Comparison of ENCODE assay signal across 22 mouse cellular contexts in genomic region chr15:27826048-27826637, GRCm38 (mm10).
DNase-seq lines count a peak whose midpoint lies in the region; TF ChIP-seq lines count a peak whose summit lies in the region.
"Had no signal": no experiment of that assay in that cellular context is flagged by ENCODE, and none has a peak within 500 bp of the region (broad histone marks: within the 10 kb centered on the region; RNA-seq: fewer than 3 reads in every experiment).

No protein-coding gene starts in this region.

- no peak; the same call in 1 of the 2 replicates for TF ChIP-seq RAD21 in CH12.LX (IDR thresholded peaks at IDR 0.05; ENCODE audit: low read depth, low read length)

- H3K9me3 ChIP-seq in CH12.LX (replicated peaks; ENCODE audit: low read length) = no peaks in the 10 kb centered on the region
- H3K9me3 ChIP-seq: embryonic facial prominence, embryonic 15.5 days; forebrain, embryonic 15.5 days; hindbrain, embryonic 12.5 days; megakaryocyte, embryonic 14.5 days; neural tube, embryonic 12.5 days had no signal

- H3K9ac ChIP-seq in CH12.LX (ENCODE audit: insufficient read depth, low read depth) = no peak overlapping the region
- H3K9ac ChIP-seq: embryonic facial prominence, embryonic 15.5 days; forebrain, embryonic 15.5 days; hindbrain, embryonic 12.5 days; neural tube, embryonic 12.5 days had no signal

- no peak for TF ChIP-seq CTCF in spleen, adult 2 months (IDR thresholded peaks at IDR 0.05; ENCODE audit: extremely low read depth, insufficient read depth, insufficient read length, insufficient replicate concordance)
- peak in 1 of 2 experiments; percentile 39; a peak in 1 of 4 replicates for TF ChIP-seq CTCF in CH12.LX (conservative IDR thresholded peaks at IDR 0.05 in 1 of 2, IDR thresholded peaks at IDR 0.05 in 1 of 2; ENCODE audit: low read depth in 2 of 2, low read length in 2 of 2)

- in situ Hi-C loops in CH12.LX (cut with MboI; ENCODE audit: low pct_ligation_motif_present, low pct_unique_long_range_greater_than_20kb, low sequenced_read_pairs) = loop anchor here (5.0 kb wide), 1 partner anchor 69 kb away; no protein-coding TSS in a partner anchor

- DNase-seq in spleen, adult 2 months (ENCODE audit: low read depth in 1 of 2, low spot score in 2 of 2) = peak in 1 of 2 experiments; percentile 59
- no peak for DNase-seq in spleen, adult 18-20 months
- DNase-seq in CH12.LX (ENCODE audit: extremely low read depth) = peak; percentile 86
- DNase-seq in naive thymus-derived CD4-positive, alpha-beta T cell, adult 2 months (ENCODE audit: low read depth) = peak; percentile 60
- DNase-seq in thymus, postnatal 36 days = peak; percentile 26 to 42
- DNase-seq in right cerebral cortex, postnatal 4 days = no peak
- no peak for DNase-seq in adrenal gland, adult 18-20 months (ENCODE audit: low spot score in 2 of 2)
- no peak for DNase-seq in left cerebral cortex, adult 18-20 months (ENCODE audit: low spot score in 2 of 2)
- DNase-seq: adrenal gland, postnatal 25 days; cerebellum, adult 9-10 months; gastrocnemius, postnatal 14 days; heart, adult 18-20 months; kidney, adult 18-20 months; kidney, postnatal 10 days; lung, adult 2 months; midbrain, embryonic 14.5 days; retina, postnatal 1 day had no signal

- TF ChIP-seq POLR2A in spleen, adult 2 months (IDR thresholded peaks at IDR 0.05; ENCODE audit: low read depth, low read length) = no peak
- TF ChIP-seq POLR2A in CH12.LX (IDR thresholded peaks at IDR 0.05; ENCODE audit: low read depth, low read length) = no peak

- peaks cover 2% of the 10 kb centered on the region; the same call in 1 of the 2 replicates for H3K36me3 ChIP-seq in spleen, adult 2 months (ENCODE audit: control insufficient read depth, insufficient read depth, low read length)
- peaks cover 0 to 3% of the 10 kb centered on the region in 2 experiments for H3K36me3 ChIP-seq in CH12.LX (replicated peaks in 1 of 2; ENCODE audit: control insufficient read depth in 1 of 2, insufficient read depth in 1 of 2, low read length in 1 of 2)

- peak overlapping the region; percentile 58 for H3K27ac ChIP-seq in spleen, adult 2 months (ENCODE audit: insufficient read depth, low read length)
- no peak overlapping the region for H3K27ac ChIP-seq in CH12.LX (ENCODE audit: insufficient read depth, low read depth)
- H3K27ac ChIP-seq: embryonic facial prominence, embryonic 15.5 days; forebrain, embryonic 15.5 days; hindbrain, embryonic 12.5 days; neural tube, embryonic 12.5 days had no signal

- dilution Hi-C loops in CH12.LX (cut with MboI; ENCODE audit: extremely low pct_ligation_motif_present, extremely low pct_unique_long_range_greater_than_20kb, low sequenced_read_pairs) = no loop called here

- H3K4me3 ChIP-seq in spleen, adult 2 months (ENCODE audit: extremely low read depth, insufficient read depth, insufficient read length) = no peak overlapping the region
- H3K4me3 ChIP-seq in CH12.LX (replicated peaks in 1 of 3; ENCODE audit: low read depth in 2 of 3, low read length in 2 of 3, poor library complexity in 1 of 3) = no peak overlapping the region
- H3K4me3 ChIP-seq: embryonic facial prominence, embryonic 15.5 days; forebrain, embryonic 15.5 days; hindbrain, embryonic 12.5 days; neural tube, embryonic 12.5 days had no signal

- TF ChIP-seq EP300 in CH12.LX (IDR thresholded peaks at IDR 0.05; ENCODE audit: low read length) = peak; percentile 65

- no peak overlapping the region for H3K4me2 ChIP-seq in CH12.LX (ENCODE audit: insufficient read depth, low read depth, poor library complexity, severe bottlenecking)
- H3K4me2 ChIP-seq: embryonic facial prominence, embryonic 15.5 days; forebrain, embryonic 15.5 days; hindbrain, embryonic 12.5 days; neural tube, embryonic 12.5 days had no signal

- no peaks in the 10 kb centered on the region for H3K79me2 ChIP-seq in CH12.LX (replicated peaks; ENCODE audit: control insufficient read depth, extremely low read depth, insufficient read depth, poor library complexity, severe bottlenecking)

- peaks cover 29% of the 10 kb centered on the region for H3K4me1 ChIP-seq in spleen, adult 2 months (ENCODE audit: control insufficient read depth, insufficient read depth, insufficient read length)
- H3K4me1 ChIP-seq in CH12.LX (ENCODE audit: control insufficient read depth in 1 of 2, insufficient read depth in 2 of 2) = peaks cover 18 to 45% of the 10 kb centered on the region in 2 experiments
- H3K4me1 ChIP-seq: embryonic facial prominence, embryonic 15.5 days; forebrain, embryonic 15.5 days; hindbrain, embryonic 12.5 days; neural tube, embryonic 12.5 days had no signal

- WGBS in spleen, adult 2 months = 43% methylated on average over 4 of the region's 4 CpGs

- H3K27me3 ChIP-seq in spleen, adult 2 months (ENCODE audit: control insufficient read depth, insufficient read depth, low read length) = no peaks in the 10 kb centered on the region
- peaks cover 1% of the 10 kb centered on the region for H3K27me3 ChIP-seq in CH12.LX (replicated peaks)
- H3K27me3 ChIP-seq: embryonic facial prominence, embryonic 15.5 days; forebrain, embryonic 15.5 days; hindbrain, embryonic 12.5 days; neural tube, embryonic 12.5 days had no signal

TF ChIP-seq in CH12.LX, 34 proteins besides CTCF, POLR2A, EP300 and RAD21:
- peak; percentile 64 for TF ChIP-seq BHLHE40 (IDR thresholded peaks at IDR 0.05; ENCODE audit: low read depth, low read length)
- no peak for TF ChIP-seq UBTF (IDR thresholded peaks at IDR 0.05; ENCODE audit: low read depth, low read length)
- TF ChIP-seq HCFC1 (IDR thresholded peaks at IDR 0.05; ENCODE audit: low read depth, low read length) = no peak
- TF ChIP-seq USF2 (conservative IDR thresholded peaks at IDR 0.05; ENCODE audit: low read depth, low read length) = no peak
- peak; percentile 52; the same call in 1 of the 2 replicates for TF ChIP-seq RCOR1 (conservative IDR thresholded peaks at IDR 0.05; ENCODE audit: low read depth, low read length)
- TF ChIP-seq JUND (conservative IDR thresholded peaks at IDR 0.05; ENCODE audit: low read depth, low read length) = peak; percentile 43; the same call in 1 of the 2 replicates
- TF ChIP-seq MAZ (IDR thresholded peaks at IDR 0.05; ENCODE audit: low read depth, low read length) = peak; percentile 68; the same call in 1 of the 2 replicates
- TF ChIP-seq TCF12 (IDR thresholded peaks at IDR 0.05; ENCODE audit: low read depth, low read length) = peak; percentile 43; the same call in 1 of the 2 replicates
- no peak for TF ChIP-seq POLR2AphosphoS2 (IDR thresholded peaks at IDR 0.05; ENCODE audit: low read depth, low read length)
- peak; percentile 47; the same call in 1 of the 2 replicates for TF ChIP-seq ELF1 (IDR thresholded peaks at IDR 0.05; ENCODE audit: low read depth, low read length)
- no peak for TF ChIP-seq MXI1 (IDR thresholded peaks at IDR 0.05; ENCODE audit: low read depth, low read length)
- no peak for TF ChIP-seq NELFE (IDR thresholded peaks at IDR 0.05; ENCODE audit: low read depth, low read length)
- peak; percentile 67; the same call in 1 of the 2 replicates for TF ChIP-seq MAFK (IDR thresholded peaks at IDR 0.05; ENCODE audit: insufficient replicate concordance, low read length)
- TF ChIP-seq MEF2A (IDR thresholded peaks at IDR 0.05; ENCODE audit: borderline replicate concordance, low read depth, low read length) = peak; percentile 73; the same call in 1 of the 2 replicates
- no peak for TF ChIP-seq SMC3 (IDR thresholded peaks at IDR 0.05; ENCODE audit: low read depth, low read length)
- TF ChIP-seq SIN3A (IDR thresholded peaks at IDR 0.05; ENCODE audit: low read length) = 0 out of 2 replicates have a peak, but pooled peaks have one; percentile 65
- TF ChIP-seq ZMIZ1 (IDR thresholded peaks at IDR 0.05; ENCODE audit: low read depth, low read length) = no peak
- TF ChIP-seq CHD2 (IDR thresholded peaks at IDR 0.05; ENCODE audit: low read length) = peak; percentile 71; the same call in 1 of the 2 replicates
- no peak for TF ChIP-seq CHD1 (IDR thresholded peaks at IDR 0.05; ENCODE audit: low read depth, low read length)
- TF ChIP-seq ZNF384 (IDR thresholded peaks at IDR 0.05; ENCODE audit: low read depth, low read length) = no peak
- peak; percentile 64 for TF ChIP-seq ETS1 (conservative IDR thresholded peaks at IDR 0.05; ENCODE audit: low read depth, low read length)
- no peak for TF ChIP-seq NRF1 (IDR thresholded peaks at IDR 0.05; ENCODE audit: low read depth, low read length)
- TF ChIP-seq IRF4 (IDR thresholded peaks at IDR 0.05; ENCODE audit: low read depth, low read length) = peak; percentile 85
- TF ChIP-seq ZKSCAN1 (IDR thresholded peaks at IDR 0.05; ENCODE audit: borderline replicate concordance, low read depth, low read length) = no peak
- no peak for TF ChIP-seq KAT2A (IDR thresholded peaks at IDR 0.05; ENCODE audit: insufficient replicate concordance, low read length)
- TF ChIP-seq TBP (conservative IDR thresholded peaks at IDR 0.05; ENCODE audit: low read depth, low read length) = no peak
- TF ChIP-seq GABPA (IDR thresholded peaks at IDR 0.05; ENCODE audit: insufficient replicate concordance, low read depth, low read length) = no peak
- TF ChIP-seq MYC (IDR thresholded peaks at IDR 0.05; ENCODE audit: low read depth, low read length) = no peak
- TF ChIP-seq ZC3H11A (IDR thresholded peaks at IDR 0.05; ENCODE audit: low read depth, low read length) = no peak
- TF ChIP-seq E2F4 (IDR thresholded peaks at IDR 0.05; ENCODE audit: insufficient replicate concordance, low read depth, low read length) = no peak
- no peak for TF ChIP-seq MAX (IDR thresholded peaks at IDR 0.05; ENCODE audit: low read length)
- TF ChIP-seq JUN (IDR thresholded peaks at IDR 0.05; ENCODE audit: insufficient read depth, low read depth, low read length) = peak; percentile 48; the same call in 1 of the 2 replicates
- TF ChIP-seq PAX5 (IDR thresholded peaks at IDR 0.05; ENCODE audit: low read length) = no peak
- TF ChIP-seq USF1 (IDR thresholded peaks at IDR 0.05; ENCODE audit: low read depth, low read length) = no peak

Comparison
In these comparisons a context has a peak if more than half of its experiments do, and no peak if none do; other contexts are left out.
1. DNase-seq: peak in CH12.LX (single experiment), naive thymus-derived CD4-positive, alpha-beta T cell, adult 2 months (single experiment) and thymus, postnatal 36 days (2 of 2); none in spleen, adult 18-20 months (0 of 2), right cerebral cortex, postnatal 4 days (single experiment), adrenal gland, adult 18-20 months (0 of 2) and left cerebral cortex, adult 18-20 months (0 of 2).